Mouse (Mus musculus): ENCODE measurements at regions not wholly inside any gene's neighbourhood (a gene's known extent, or its start where the extent isn't known, plus 50 kb on each side); places are given as distances from the start of the nearest gene placed in this dataset.

- TF ChIP-seq CTCF (IDR thresholded peaks at IDR 0.05; ENCODE audit: borderline replicate concordance, insufficient read depth, low read length), result no peak
- no peak for TF ChIP-seq POLR2A (IDR thresholded peaks at IDR 0.05; ENCODE audit: low read depth, low read length)
Observed at GRCm38 (mm10) chr4:50242042-50242441, 396.5 kb upstream of the Grin3a start.

All from embryonic fibroblast, embryonic 13.5 days (primary cell).